14 mouse cellular contexts compared by ENCODE assay signal in the genomic region with DNA sequence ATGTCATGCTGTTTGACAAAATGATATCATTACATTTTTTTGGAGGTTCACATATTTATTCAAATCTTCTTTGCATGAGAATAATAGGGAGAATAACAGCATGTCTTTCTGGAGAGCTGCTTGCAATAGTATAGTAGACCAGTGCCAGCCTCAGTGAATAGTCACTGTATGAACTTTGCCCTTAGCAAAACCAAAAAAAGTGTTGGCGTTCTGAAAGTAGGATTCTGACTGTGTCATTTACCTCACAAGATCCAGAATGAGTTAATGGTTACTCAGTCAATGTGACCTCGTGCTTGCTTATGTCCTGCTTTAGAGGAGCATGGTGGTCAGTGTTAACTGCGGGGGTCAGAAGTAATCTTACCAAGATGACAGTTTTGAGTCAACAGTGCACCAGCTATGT.
"Had no signal": no experiment of that assay in that cellular context is flagged by ENCODE, and none has a peak within 500 bp of the region (broad histone marks: within the 10 kb centered on the region; RNA-seq: fewer than 3 reads in every experiment).

No protein-coding gene starts in this region.

- H3K27ac ChIP-seq: layer of hippocampus, adult 2 months; limb, embryonic 12.5 days; liver, embryonic 13.5 days; midbrain, embryonic 13.5 days; stomach, embryonic 15.5 days had no signal

- H3K4me1 ChIP-seq: limb, embryonic 12.5 days; liver, embryonic 13.5 days; midbrain, embryonic 13.5 days; stomach, embryonic 15.5 days had no signal

- H3K27me3 ChIP-seq: limb, embryonic 12.5 days; liver, embryonic 13.5 days; midbrain, embryonic 13.5 days; stomach, embryonic 15.5 days had no signal

- H3K9me3 ChIP-seq: limb, embryonic 12.5 days; liver, embryonic 13.5 days; midbrain, embryonic 13.5 days; stomach, embryonic 15.5 days had no signal

- H3K9ac ChIP-seq: limb, embryonic 12.5 days; liver, embryonic 13.5 days; midbrain, embryonic 13.5 days; stomach, embryonic 15.5 days had no signal

- DNase-seq: liver, embryonic 13.5 days; lung, adult 2 months; lung, postnatal 36 days; right cerebral cortex, postnatal 14 days; thymus, adult 2 months; thymus, postnatal 25 days had no signal

- H3K4me3 ChIP-seq: layer of hippocampus, adult 2 months; limb, embryonic 12.5 days; liver, embryonic 13.5 days; midbrain, embryonic 13.5 days; stomach, embryonic 15.5 days had no signal

- ATAC-seq: hindbrain, embryonic 16.5 days; inflammation-experienced regulatory T-cells, adult 6 months; intestine, postnatal 0 days; lung, postnatal 0 days; midbrain, embryonic 13.5 days had no signal

- H3K36me3 ChIP-seq: liver, embryonic 13.5 days had no signal

- H3K4me2 ChIP-seq: limb, embryonic 12.5 days; liver, embryonic 13.5 days; midbrain, embryonic 13.5 days; stomach, embryonic 15.5 days had no signal
